Mouse (Mus musculus): Measurements from ENCODE around the gene Grsf1. TPM values are rescaled to one million over a fixed set of nuclear protein-coding genes. Genes with fewer than 3 reads are reported as not detected.

Grsf1 gene
- polyA plus RNA-seq, 1 experiment: 27.3 TPM

DNA sequence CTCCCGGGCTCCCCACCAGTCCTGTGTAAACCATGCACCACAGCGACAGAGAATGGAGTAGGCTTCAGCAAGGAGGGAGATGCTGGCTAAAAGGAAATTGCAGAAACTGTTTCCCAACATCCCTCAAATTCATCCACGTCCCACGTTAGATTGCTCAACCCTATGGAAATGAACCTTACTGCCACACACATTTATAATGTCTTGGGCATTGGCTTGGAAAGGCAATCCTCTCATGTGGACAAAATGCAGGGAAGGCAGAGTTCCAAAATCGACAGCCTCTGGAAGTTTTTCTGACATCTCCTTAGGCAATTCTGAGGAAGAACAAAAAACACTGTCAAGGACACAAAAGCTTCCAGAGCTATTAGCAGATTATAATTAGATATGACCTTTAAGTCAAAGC lies 12.1 kb downstream of the Grsf1 start:
- DNase-seq: no peak
- H3K27me3 ChIP-seq (ENCODE audit: control insufficient read depth, insufficient read depth, low read length): no peaks in the 10 kb centered on the region
- H3K4me1 ChIP-seq (replicated peaks; ENCODE audit: control insufficient read depth, insufficient read depth, low read length): no peaks in the 10 kb centered on the region
- 95% methylated on average over 5 of the region's 5 CpGs for WGBS
- H3K4me3 ChIP-seq (ENCODE audit: control insufficient read depth, insufficient read depth, low read length): no peak overlapping the region
- TF ChIP-seq POLR2A (IDR thresholded peaks at IDR 0.05; ENCODE audit: control insufficient read depth, extremely low read depth, insufficient read depth, low read length, poor library complexity) (no peak), CTCF (IDR thresholded peaks at IDR 0.05; ENCODE audit: borderline replicate concordance, control insufficient read depth, extremely low read depth, insufficient read depth, low read length, poor library complexity) (no peak)
- peaks cover 69% of the 10 kb centered on the region for H3K36me3 ChIP-seq (ENCODE audit: control insufficient read depth, insufficient read depth, low read length)
- H3K27ac ChIP-seq (ENCODE audit: control insufficient read depth, insufficient read depth, low read length): no peak overlapping the region

DNA sequence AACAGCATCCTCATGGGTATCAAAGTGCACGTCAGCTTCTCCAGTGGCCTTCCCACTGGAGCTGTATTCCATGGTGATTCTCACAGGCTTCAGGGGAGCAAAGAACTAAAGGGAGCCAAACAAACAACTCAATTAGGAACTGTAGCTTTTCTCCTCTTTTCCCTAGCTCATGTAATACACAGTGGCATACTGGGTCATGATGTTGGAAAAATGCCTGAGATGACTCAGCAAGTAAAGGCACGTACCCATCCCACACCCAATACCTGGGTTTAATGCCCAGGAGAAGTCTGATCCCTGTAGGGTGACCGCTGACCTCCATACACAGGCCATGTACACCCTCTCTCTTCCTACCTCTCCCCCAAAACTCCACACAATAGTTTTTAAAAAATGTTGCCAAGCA lies 12.8 kb downstream of the Grsf1 start:
- Histone ChIP-seq H3K4me1 (replicated peaks; ENCODE audit: control insufficient read depth, insufficient read depth, low read length) (no peaks in the 10 kb centered on the region), H3K36me3 (ENCODE audit: control insufficient read depth, insufficient read depth, low read length) (peaks cover 71% of the 10 kb centered on the region), H3K27ac (ENCODE audit: control insufficient read depth, insufficient read depth, low read length) (no peak overlapping the region), H3K4me3 (ENCODE audit: control insufficient read depth, insufficient read depth, low read length) (no peak overlapping the region), H3K27me3 (ENCODE audit: control insufficient read depth, insufficient read depth, low read length) (no peaks in the 10 kb centered on the region)
- no peak for DNase-seq
- TF ChIP-seq CTCF (IDR thresholded peaks at IDR 0.05; ENCODE audit: borderline replicate concordance, control insufficient read depth, extremely low read depth, insufficient read depth, low read length, poor library complexity) (no peak), POLR2A (IDR thresholded peaks at IDR 0.05; ENCODE audit: control insufficient read depth, extremely low read depth, insufficient read depth, low read length, poor library complexity) (no peak)
- 100% methylated on average over 3 of the region's 3 CpGs for WGBS

DNA sequence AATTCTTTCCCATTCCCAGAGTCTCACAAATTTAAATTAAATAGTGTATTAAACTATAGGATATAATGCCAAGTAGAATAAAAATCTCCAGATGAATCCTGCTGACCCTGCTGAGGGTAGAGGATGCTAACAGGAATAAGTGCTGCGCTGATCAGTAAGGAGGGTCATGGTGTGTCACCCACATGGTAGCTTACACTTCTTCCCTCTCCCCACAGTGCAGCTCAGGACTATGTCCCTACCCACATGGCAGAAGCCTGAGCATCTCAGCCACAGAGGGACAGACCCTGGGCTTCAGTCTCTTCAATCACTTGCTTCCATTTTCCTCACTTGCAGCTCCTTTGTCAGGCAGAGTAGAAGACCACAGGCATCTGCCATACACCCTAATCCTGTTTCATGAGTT lies 18.1 kb downstream of the Grsf1 start:
- no peak overlapping the region for H3K27ac ChIP-seq (ENCODE audit: control insufficient read depth, insufficient read depth, low read length)
- 97% methylated on average over 1 of the region's 1 CpGs for WGBS
- no peaks in the 10 kb centered on the region for H3K27me3 ChIP-seq (ENCODE audit: control insufficient read depth, insufficient read depth, low read length)
- no peak overlapping the region for H3K4me3 ChIP-seq (ENCODE audit: control insufficient read depth, insufficient read depth, low read length)
- H3K36me3 ChIP-seq (ENCODE audit: control insufficient read depth, insufficient read depth, low read length): peaks cover 35% of the 10 kb centered on the region
- no peak for DNase-seq
- H3K4me1 ChIP-seq (replicated peaks; ENCODE audit: control insufficient read depth, insufficient read depth, low read length): no peaks in the 10 kb centered on the region
- TF ChIP-seq POLR2A (IDR thresholded peaks at IDR 0.05; ENCODE audit: control insufficient read depth, extremely low read depth, insufficient read depth, low read length, poor library complexity): no peak

DNA sequence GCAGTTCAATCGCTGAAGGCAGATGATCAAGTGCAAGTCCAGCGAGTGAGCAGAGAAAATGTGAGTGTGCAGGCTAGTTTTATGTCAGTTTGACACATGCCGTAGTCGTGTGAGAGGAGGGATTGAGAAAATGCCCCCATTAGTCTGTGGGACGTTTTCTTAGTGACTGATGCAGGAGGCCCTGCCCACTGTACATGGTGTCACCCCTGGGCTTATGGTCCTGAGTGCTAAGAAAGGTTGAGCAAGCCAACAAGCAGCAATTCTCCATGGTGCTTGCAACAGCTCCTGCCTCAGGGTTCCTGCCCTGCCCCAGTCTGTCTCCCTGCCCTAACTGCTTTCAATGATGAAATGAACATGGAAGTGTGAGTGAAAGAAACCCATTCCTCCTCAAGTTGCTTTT lies 23.4 kb downstream of the Grsf1 start:
- H3K4me3 ChIP-seq (ENCODE audit: control insufficient read depth, insufficient read depth, low read length): no peak overlapping the region
- no peaks in the 10 kb centered on the region; the same call in 1 of the 2 replicates for H3K36me3 ChIP-seq (ENCODE audit: control insufficient read depth, insufficient read depth, low read length)
- H3K27ac ChIP-seq (ENCODE audit: control insufficient read depth, insufficient read depth, low read length): no peak overlapping the region
- no peaks in the 10 kb centered on the region for H3K27me3 ChIP-seq (ENCODE audit: control insufficient read depth, insufficient read depth, low read length)
- TF ChIP-seq CTCF (IDR thresholded peaks at IDR 0.05; ENCODE audit: borderline replicate concordance, control insufficient read depth, extremely low read depth, insufficient read depth, low read length, poor library complexity) (no peak), POLR2A (IDR thresholded peaks at IDR 0.05; ENCODE audit: control insufficient read depth, extremely low read depth, insufficient read depth, low read length, poor library complexity) (no peak)
- WGBS: 95% methylated on average over 5 of the region's 5 CpGs
- no peak for DNase-seq
- H3K4me1 ChIP-seq (replicated peaks; ENCODE audit: control insufficient read depth, insufficient read depth, low read length): no peaks in the 10 kb centered on the region

DNA sequence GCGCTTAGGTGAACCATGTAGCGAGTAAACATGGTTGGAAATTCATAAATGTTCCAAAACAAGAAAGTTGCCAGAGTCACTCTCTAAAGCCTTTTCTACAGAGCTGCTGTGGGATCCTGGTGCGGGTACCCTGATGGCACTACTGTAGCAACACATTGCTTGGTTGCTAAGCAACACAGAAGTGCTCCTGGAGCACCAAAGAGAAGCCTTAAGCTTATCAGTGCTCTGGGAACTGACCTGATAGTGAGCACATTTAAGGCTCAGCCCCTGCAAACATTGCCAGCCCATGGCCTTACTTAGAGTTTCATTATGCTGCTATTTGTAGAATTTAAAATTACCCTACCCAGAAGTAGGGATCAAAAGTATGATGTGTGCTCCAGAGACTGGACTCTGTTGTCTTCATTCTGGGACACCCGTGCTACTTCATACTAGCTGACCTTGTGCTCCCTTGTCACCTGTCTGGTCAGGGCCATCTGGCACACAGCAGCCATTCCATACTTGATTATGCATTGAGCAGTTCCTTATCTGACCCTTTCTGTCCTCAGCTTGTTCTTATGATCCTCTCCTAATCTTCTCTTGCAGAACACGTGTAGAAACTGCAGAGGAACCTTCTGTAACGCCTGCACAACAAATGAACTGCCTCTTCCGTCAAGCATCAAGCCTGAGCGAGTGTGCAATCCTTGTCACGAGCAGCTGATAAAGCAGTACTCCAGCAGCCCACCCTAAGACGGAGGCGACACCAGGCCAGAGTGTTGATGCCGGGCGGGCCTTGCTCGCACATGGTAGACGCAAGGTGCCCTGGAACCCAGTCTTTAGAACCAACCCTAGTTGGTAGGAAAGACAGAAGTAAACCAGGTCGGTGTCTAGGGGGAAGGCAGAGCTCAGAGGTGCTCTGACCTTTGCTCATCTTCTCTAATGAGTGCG lies 26.5 kb downstream of the Grsf1 start:
- no peak overlapping the region for H3K27ac ChIP-seq (ENCODE audit: control insufficient read depth, insufficient read depth, low read length)
- DNase-seq: no peak
- H3K4me3 ChIP-seq (ENCODE audit: control insufficient read depth, insufficient read depth, low read length): no peak overlapping the region
- TF ChIP-seq CTCF (IDR thresholded peaks at IDR 0.05; ENCODE audit: borderline replicate concordance, control insufficient read depth, extremely low read depth, insufficient read depth, low read length, poor library complexity) (no peak), POLR2A (IDR thresholded peaks at IDR 0.05; ENCODE audit: control insufficient read depth, extremely low read depth, insufficient read depth, low read length, poor library complexity) (no peak)
- H3K36me3 ChIP-seq (ENCODE audit: control insufficient read depth, insufficient read depth, low read length): no peaks in the 10 kb centered on the region
- H3K27me3 ChIP-seq (ENCODE audit: control insufficient read depth, insufficient read depth, low read length): no peaks in the 10 kb centered on the region
- no peaks in the 10 kb centered on the region for H3K4me1 ChIP-seq (replicated peaks; ENCODE audit: control insufficient read depth, insufficient read depth, low read length)
- 96% methylated on average over 17 of the region's 17 CpGs for WGBS

DNA sequence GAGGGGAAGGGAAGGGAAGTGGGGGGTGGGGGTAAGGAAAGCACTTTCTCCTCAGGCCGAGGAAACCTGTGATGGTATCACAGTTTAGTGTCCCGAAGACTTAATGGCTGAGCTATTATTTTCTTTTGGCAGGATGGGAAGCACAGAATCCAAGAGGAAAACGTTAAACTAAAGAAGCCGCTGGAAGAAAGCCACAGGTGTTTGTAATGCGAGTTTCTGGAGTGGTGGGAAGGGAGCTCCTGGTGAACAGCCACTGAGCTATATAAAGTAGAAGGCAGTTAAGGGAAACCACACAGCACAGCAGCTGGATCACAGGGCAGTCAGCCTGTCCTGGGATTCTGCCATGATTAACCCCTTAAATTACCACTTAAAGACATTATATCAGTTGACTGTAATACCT lies 30.6 kb downstream of the Grsf1 start:
- Histone ChIP-seq H3K36me3 (ENCODE audit: control insufficient read depth, insufficient read depth, low read length) (no peaks in the 10 kb centered on the region), H3K4me3 (ENCODE audit: control insufficient read depth, insufficient read depth, low read length) (no peak overlapping the region), H3K4me1 (replicated peaks; ENCODE audit: control insufficient read depth, insufficient read depth, low read length) (no peaks in the 10 kb centered on the region), H3K27me3 (ENCODE audit: control insufficient read depth, insufficient read depth, low read length) (no peaks in the 10 kb centered on the region), H3K27ac (ENCODE audit: control insufficient read depth, insufficient read depth, low read length) (no peak overlapping the region)
- no peak for TF ChIP-seq POLR2A (IDR thresholded peaks at IDR 0.05; ENCODE audit: control insufficient read depth, extremely low read depth, insufficient read depth, low read length, poor library complexity)
- no peak for TF ChIP-seq CTCF (IDR thresholded peaks at IDR 0.05; ENCODE audit: borderline replicate concordance, control insufficient read depth, extremely low read depth, insufficient read depth, low read length, poor library complexity)
- 71% methylated on average over 5 of the region's 5 CpGs for WGBS
- no peak for DNase-seq
